Mouse (Mus musculus) gastrocnemius, postnatal 25 days (tissue): ENCODE results near the gene Osbpl9. TPM values are rescaled to one million over a fixed set of nuclear protein-coding genes. Genes with fewer than 3 reads are reported as not detected.

Experiments
- DNase-seq: peaks from one replicate; pipeline ENCODE4 v3.0.0; 2022
- total RNA-seq, 2 experiments: library from RNA; stranded (reverse); gene quantifications; 1 replicate in 1 of 2; 2 replicates in 1 of 2; pipeline ENCODE4 v1.2.3; 2021

Gene Osbpl9
- total RNA-seq, 2 experiments from 2014 or later, result 82.3 to 98.8 TPM

GRCm38 (mm10) chr4:109207524-109207923 is 5.5 kb upstream of the Osbpl9 start:
- no peak for DNase-seq

GRCm38 (mm10) chr4:109204416-109204815 is 2.3 kb upstream of the Osbpl9 start:
- no peak for DNase-seq

GRCm38 (mm10) chr4:109203931-109204330 is 1.9 kb upstream of the Osbpl9 start:
- DNase-seq, result no peak

GRCm38 (mm10) chr4:109199069-109199468 is 3.0 kb downstream of the Osbpl9 start:
- peak; percentile 36 for DNase-seq

- no peak for DNase-seq
Observed at GRCm38 (mm10) chr4:109195900-109196629, 6.0 kb downstream of the Osbpl9 start.

- DNase-seq, result peak; percentile 33
Observed at GRCm38 (mm10) chr4:109193886-109194285, 8.2 kb downstream of the Osbpl9 start.

- DNase-seq, result no peak
Observed at GRCm38 (mm10) chr4:109191598-109191997, 10.5 kb downstream of the Osbpl9 start.

GRCm38 (mm10) chr4:109185616-109186405 is 16.3 kb downstream of the Osbpl9 start:
- DNase-seq, result no peak

- DNase-seq, result no peak
Observed at GRCm38 (mm10) chr4:109175677-109176076, 26.4 kb downstream of the Osbpl9 start.

GRCm38 (mm10) chr4:109173775-109174440 is 28.2 kb downstream of the Osbpl9 start:
- DNase-seq, result peak; percentile 67

- DNase-seq, result no peak
Observed at GRCm38 (mm10) chr4:109173369-109173768, 28.7 kb downstream of the Osbpl9 start.

- peak; percentile 67 for DNase-seq
Observed at GRCm38 (mm10) chr4:109165521-109166173, 36.4 kb downstream of the Osbpl9 start.

GRCm38 (mm10) chr4:109156481-109157261 is 45.4 kb downstream of the Osbpl9 start:
- peak; percentile 82 for DNase-seq

GRCm38 (mm10) chr4:109156073-109156472 is 46.0 kb downstream of the Osbpl9 start:
- no peak for DNase-seq

GRCm38 (mm10) chr4:109150214-109150613 is 51.9 kb downstream of the Osbpl9 start:
- DNase-seq, result no peak

GRCm38 (mm10) chr4:109149411-109149810 is 52.7 kb downstream of the Osbpl9 start:
- no peak for DNase-seq

GRCm38 (mm10) chr4:109147278-109148038 is 54.6 kb downstream of the Osbpl9 start:
- no peak for DNase-seq

GRCm38 (mm10) chr4:109143091-109143490 is 59.0 kb downstream of the Osbpl9 start:
- DNase-seq, result no peak

- no peak for DNase-seq
Observed at GRCm38 (mm10) chr4:109138551-109138950, 63.5 kb downstream of the Osbpl9 start.

- DNase-seq, result no peak
Observed at GRCm38 (mm10) chr4:109136475-109137125, 65.5 kb downstream of the Osbpl9 start.
